Mouse (Mus musculus) macrophage (primary cell): ENCODE measurements around the gene Herpud1. TPM values are rescaled to one million over a fixed set of nuclear protein-coding genes. Genes with fewer than 3 reads are reported as not detected.
A peak's percentile ranks its signal among the peaks of the same experiment; 100 is the strongest.

Experiments
- H3K27ac ChIP-seq: fragments of 350-480 bp; formaldehyde crosslinking; 2 replicates; pipeline ENCODE4 v1.9.0; 2021
- H3K36me3 ChIP-seq: fragments of 350-480 bp; formaldehyde crosslinking; 2 replicates; pipeline ENCODE4 v1.9.0; 2021; ENCODE audit errors: inconsistent target
- H3K4me3 ChIP-seq: fragments of 350-480 bp; formaldehyde crosslinking; 2 replicates; pipeline ENCODE4 v1.9.0; 2021; ENCODE audit errors: inconsistent target
- H3K79me2 ChIP-seq: fragments of 350-480 bp; formaldehyde crosslinking; 2 replicates; pipeline ENCODE4 v1.9.0; 2021; ENCODE audit errors: inconsistent target
- WGBS: methylation state at CpG from one replicate; pipeline ENCODE4 v1.1.7; 2026; ENCODE audit warnings: inconsistent platforms; ENCODE audit not compliant: missing documents; 5-methylcytosine and 5-hydroxymethylcytosine counted together
- polyA plus RNA-seq: library from polyadenylated mRNA; stranded (reverse); fragments of 250-400 nt; gene quantifications from 3 replicates; pipeline ENCODE4 v1.2.4, GENCODE M21; 2018; ENCODE audit warnings: inconsistent platforms

Herpud1 gene
- polyA plus RNA-seq, 1 experiment from 2014 or later: 22.0 TPM

DNA sequence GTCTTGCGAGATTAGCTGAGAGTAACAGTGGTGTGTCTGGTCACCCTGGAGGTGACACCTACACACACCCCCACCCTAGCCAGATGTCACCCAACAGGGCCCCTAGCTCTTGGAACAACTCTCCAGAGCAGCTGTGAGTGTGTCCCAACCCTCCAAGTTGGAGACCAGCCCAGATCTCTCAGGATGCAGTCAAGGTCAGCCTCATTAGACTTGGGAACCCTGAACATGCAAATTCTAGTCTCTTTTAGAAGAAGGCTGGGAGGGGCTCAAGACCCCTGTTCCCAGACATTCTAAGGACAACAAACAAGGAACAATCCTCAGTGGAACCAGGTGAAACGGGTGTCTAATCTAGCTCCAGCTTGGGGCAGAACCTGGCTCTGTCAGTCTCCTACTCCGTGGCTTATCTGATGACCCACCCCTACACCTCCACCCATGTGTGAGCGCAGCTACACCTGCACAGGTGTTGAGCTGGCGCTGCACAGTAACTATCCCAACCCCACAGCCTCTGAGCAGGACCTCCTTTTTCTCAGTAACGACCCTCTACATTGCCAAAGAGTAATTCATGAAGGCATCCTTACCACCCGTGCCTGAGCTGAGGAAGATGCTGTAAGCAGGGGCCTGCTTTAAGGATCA, 23.5 kb upstream of the Herpud1 start:
- no peak overlapping the region for H3K27ac ChIP-seq
- no peaks in the 10 kb centered on the region for H3K36me3 ChIP-seq
- WGBS: 75% methylated on average over 7 of the region's 7 CpGs
- H3K4me3 ChIP-seq: no peak overlapping the region
- H3K79me2 ChIP-seq: no peaks in the 10 kb centered on the region

DNA sequence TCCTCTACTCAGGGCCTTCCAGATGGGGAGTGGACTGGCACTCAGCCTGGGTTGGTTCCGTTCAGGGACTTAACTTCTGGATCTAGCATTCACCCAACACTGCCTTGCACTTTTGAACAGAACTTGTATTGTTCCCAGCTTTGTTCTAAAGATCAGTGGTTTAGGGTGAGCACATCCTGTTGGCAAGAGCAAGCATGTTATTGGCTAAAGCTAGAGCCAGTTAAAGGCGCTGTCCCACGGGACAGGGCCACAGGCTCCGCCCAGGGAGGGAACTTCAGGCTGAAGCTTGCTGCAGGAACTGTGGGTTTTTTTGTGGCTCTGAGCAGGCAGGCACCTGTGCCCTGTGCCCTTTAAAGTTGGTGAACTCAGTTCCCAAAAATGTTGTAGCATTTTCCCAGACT, 22.9 kb upstream of the Herpud1 start:
- 18% methylated on average over 4 of the region's 4 CpGs for WGBS
- Histone ChIP-seq H3K79me2 (no peaks in the 10 kb centered on the region), H3K36me3 (no peaks in the 10 kb centered on the region), H3K27ac (no peak overlapping the region), H3K4me3 (no peak overlapping the region)

DNA sequence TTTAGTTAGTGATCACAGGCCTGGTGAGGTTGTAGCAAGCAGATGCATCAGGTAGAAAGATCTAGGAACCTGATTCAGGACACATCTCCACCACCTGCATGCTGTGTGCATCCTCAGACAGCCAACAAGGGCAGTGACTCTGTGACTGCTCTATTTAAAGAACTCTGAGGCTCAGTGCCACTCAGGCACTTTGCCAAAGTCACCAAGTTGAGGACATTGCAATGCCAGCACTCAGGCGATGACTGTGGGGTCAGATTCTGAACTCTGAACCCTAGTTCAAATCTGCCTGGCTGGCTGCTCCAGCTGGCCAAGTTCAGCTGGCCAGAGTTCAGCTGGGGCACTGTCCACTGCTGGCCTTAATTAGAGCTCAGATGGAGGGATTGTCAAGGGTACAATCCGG, 22.3 kb upstream of the Herpud1 start:
- H3K79me2 ChIP-seq: no peaks in the 10 kb centered on the region
- peak overlapping the region; percentile 77; the same call in 1 of the 2 replicates for H3K27ac ChIP-seq
- H3K36me3 ChIP-seq: no peaks in the 10 kb centered on the region
- WGBS: 80% methylated on average over 2 of the region's 2 CpGs
- no peak overlapping the region for H3K4me3 ChIP-seq

GRCm38 (mm10) chr8:94364686-94365312, 21.4 kb upstream of the Herpud1 start:
- H3K79me2 ChIP-seq: no peaks in the 10 kb centered on the region
- 76% methylated on average over 6 of the region's 6 CpGs for WGBS
- peak overlapping the region; percentile 77 for H3K27ac ChIP-seq
- H3K4me3 ChIP-seq: no peak overlapping the region
- H3K36me3 ChIP-seq: no peaks in the 10 kb centered on the region

DNA sequence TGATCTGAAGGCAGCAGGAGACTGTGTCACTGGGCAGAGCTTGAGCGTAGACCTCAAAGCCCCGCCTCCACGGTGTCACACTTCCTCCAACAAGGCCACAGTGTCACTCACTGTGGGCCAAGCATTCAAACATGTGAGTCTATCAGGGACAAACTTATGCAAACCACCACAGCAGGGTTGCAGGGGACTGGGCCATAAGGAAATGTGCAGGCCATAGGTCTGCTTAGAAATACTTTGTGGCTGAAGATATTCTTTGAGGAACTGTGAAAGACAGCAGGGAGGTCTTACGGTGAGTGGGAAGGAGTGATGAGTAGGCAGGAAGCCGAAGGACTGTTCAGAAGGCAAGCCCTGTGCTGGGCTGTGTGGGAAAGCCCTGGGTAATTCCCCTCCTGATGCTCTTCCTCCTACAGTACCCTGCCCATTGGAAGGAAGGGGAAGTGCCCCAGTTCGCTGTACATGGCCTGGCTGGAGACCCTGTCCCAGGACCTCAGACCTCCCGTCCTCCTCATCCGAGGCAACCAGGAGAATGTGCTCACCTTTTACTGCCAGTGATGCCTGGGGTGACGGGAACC, 20.7 kb upstream of the Herpud1 start:
- WGBS: 11% methylated on average over 9 of the region's 9 CpGs
- Histone ChIP-seq H3K4me3 (no peak overlapping the region), H3K27ac (peak overlapping the region; percentile 77), H3K36me3 (no peaks in the 10 kb centered on the region), H3K79me2 (no peaks in the 10 kb centered on the region)

DNA sequence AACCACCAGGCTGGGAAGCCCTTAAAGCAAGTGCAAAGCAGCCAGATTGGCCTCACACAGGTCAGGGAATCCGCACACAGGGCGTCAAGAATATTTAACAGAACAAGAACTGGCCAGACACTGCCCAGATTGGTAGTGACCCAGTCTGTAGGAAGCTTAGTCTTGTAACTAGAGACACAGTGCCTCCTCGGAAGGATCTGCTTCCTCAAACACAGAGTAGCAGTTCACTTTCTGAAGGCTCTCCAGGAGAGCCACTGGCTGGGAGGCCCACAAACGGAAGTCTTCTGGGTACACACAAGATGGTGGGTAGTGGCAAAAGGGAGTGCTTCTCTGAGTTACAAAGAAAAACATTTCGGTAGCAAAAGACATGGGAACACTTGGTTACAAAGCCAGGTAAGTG, 15.4 kb upstream of the Herpud1 start:
- Histone ChIP-seq H3K79me2 (no peaks in the 10 kb centered on the region), H3K27ac (peak overlapping the region; percentile 36), H3K4me3 (no peak overlapping the region), H3K36me3 (no peaks in the 10 kb centered on the region)
- WGBS: 47% methylated on average over 5 of the region's 5 CpGs

DNA sequence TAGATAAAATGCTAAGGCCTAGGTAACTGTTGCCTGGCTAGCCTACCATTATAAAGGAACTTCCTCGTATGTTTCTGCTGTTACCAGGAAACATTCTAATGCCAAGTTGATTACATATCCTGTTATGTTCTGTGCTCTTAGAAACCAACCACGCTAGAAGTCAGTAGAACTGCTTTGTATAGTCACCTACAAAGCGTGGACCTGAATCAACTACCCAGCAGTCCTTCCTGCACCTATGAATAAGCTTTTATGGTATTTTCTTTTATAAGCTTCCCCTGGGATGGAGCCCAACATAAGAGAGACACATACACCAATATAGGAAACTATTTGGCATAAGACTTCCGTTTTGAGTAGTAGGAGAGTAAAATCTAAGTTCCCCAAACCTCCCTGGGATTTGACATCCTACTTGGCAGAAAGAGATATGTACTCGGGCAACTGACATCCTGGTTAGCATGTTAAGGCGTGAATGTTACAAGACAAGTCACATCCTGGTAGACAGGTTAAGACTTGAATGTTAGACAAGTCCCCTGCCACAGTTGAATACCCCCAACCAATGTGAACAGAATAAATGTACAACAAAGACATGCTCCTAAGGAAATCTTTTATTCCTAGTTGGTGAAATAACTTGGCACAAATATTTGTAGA, 13.2 kb upstream of the Herpud1 start:
- no peak overlapping the region for H3K27ac ChIP-seq
- no peaks in the 10 kb centered on the region for H3K79me2 ChIP-seq
- H3K4me3 ChIP-seq: no peak overlapping the region
- WGBS: 27% methylated on average over 6 of the region's 6 CpGs
- no peaks in the 10 kb centered on the region for H3K36me3 ChIP-seq

- no peak overlapping the region for H3K27ac ChIP-seq
- WGBS: 28% methylated on average over 3 of the region's 3 CpGs
- no peaks in the 10 kb centered on the region for H3K79me2 ChIP-seq
- no peaks in the 10 kb centered on the region for H3K36me3 ChIP-seq
- no peak overlapping the region for H3K4me3 ChIP-seq
These were observed 10.7 kb upstream of the Herpud1 start for GRCm38 (mm10) chr8:94375551-94375991.

GRCm38 (mm10) chr8:94376176-94376575, 10.1 kb upstream of the Herpud1 start:
- Histone ChIP-seq H3K4me3 (no peak overlapping the region), H3K79me2 (no peaks in the 10 kb centered on the region), H3K27ac (no peak overlapping the region), H3K36me3 (no peaks in the 10 kb centered on the region)
- 79% methylated on average over 3 of the region's 3 CpGs for WGBS

GRCm38 (mm10) chr8:94376580-94376979, 9.7 kb upstream of the Herpud1 start:
- H3K79me2 ChIP-seq: no peaks in the 10 kb centered on the region
- WGBS: 89% methylated on average over 2 of the region's 2 CpGs
- H3K4me3 ChIP-seq: no peak overlapping the region
- H3K36me3 ChIP-seq: no peaks in the 10 kb centered on the region
- no peak overlapping the region for H3K27ac ChIP-seq

DNA sequence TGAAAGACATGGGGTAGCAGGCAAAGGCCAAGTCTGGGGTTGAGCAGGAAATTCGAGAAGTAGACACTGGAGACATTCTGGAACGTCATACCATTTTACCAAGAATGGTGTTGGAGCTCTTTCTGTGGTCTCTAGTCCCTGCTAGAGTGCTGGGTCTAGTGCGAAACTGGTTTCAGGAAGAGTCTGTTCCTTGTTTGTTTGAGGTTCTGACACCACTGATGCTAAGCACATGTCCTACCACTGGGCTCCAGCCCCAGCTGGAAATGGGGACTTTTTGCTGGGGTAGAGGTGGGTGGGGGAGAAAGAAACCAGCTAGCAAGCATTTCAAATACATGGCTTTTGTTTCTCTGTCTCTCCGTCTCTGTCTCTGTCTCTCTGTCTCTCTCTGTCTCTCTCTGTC, 9.2 kb upstream of the Herpud1 start:
- Histone ChIP-seq H3K36me3 (no peaks in the 10 kb centered on the region), H3K4me3 (no peak overlapping the region), H3K79me2 (no peaks in the 10 kb centered on the region), H3K27ac (no peak overlapping the region)
- 47% methylated on average over 4 of the region's 4 CpGs for WGBS

GRCm38 (mm10) chr8:94377714-94378205, 8.5 kb upstream of the Herpud1 start:
- no peak overlapping the region for H3K27ac ChIP-seq
- H3K36me3 ChIP-seq: no peaks in the 10 kb centered on the region
- H3K4me3 ChIP-seq: no peak overlapping the region
- H3K79me2 ChIP-seq: no peaks in the 10 kb centered on the region
- WGBS: 96% methylated on average over 11 of the region's 11 CpGs

DNA sequence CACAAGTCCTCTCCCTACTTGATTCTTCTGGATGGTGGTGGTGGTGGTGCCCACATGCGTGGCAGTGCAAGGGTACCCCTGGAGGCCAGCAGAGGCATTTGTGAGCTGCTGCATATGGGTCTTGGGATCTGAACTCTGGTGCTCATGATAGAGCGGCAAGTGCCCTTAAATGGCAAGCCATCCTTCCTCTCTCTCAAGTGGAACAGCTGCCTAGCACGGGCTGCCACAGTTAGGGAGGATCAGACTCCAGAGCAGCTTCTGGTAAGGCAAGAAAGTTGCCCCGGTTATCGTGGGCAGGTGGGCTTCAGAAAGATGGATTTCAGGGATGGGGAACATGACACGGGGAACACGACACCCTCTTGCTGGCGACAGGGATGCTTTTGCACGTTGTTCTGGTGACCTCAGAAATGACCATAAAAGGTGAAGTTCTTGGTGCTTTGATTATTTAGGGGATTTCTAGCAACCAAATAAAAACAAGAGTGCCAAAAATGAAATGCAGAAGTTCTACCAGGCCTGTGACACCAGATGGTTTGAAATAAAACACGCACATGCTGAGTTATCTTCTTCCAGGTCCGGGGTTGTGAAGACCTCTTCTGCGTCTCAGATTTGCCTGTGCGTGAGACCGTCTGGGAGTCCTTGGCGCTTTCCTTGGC, 7.3 kb upstream of the Herpud1 start:
- H3K79me2 ChIP-seq: no peaks in the 10 kb centered on the region
- H3K4me3 ChIP-seq: no peak overlapping the region
- 82% methylated on average over 15 of the region's 15 CpGs for WGBS
- no peak overlapping the region for H3K27ac ChIP-seq
- no peaks in the 10 kb centered on the region for H3K36me3 ChIP-seq

GRCm38 (mm10) chr8:94379686-94380085, 6.6 kb upstream of the Herpud1 start:
- Histone ChIP-seq H3K79me2 (no peaks in the 10 kb centered on the region), H3K4me3 (no peak overlapping the region), H3K27ac (no peak overlapping the region), H3K36me3 (no peaks in the 10 kb centered on the region)
- WGBS: 94% methylated on average over 9 of the region's 9 CpGs
